Mouse (Mus musculus): ENCODE measurements around the gene Gm21973.

The Gm21973 gene

GRCm38 (mm10) chr15:10400415-10400814 lies 75.2 kb downstream of the Gm21973 start:
- DNase-seq: no peak

- DNase-seq: no peak
Observed at GRCm38 (mm10) chr15:10409842-10410241, 84.7 kb downstream of the Gm21973 start.

GRCm38 (mm10) chr15:10410881-10411280 lies 85.7 kb downstream of the Gm21973 start:
- DNase-seq: no peak

GRCm38 (mm10) chr15:10413656-10414055 lies 88.5 kb downstream of the Gm21973 start:
- no peak for DNase-seq

GRCm38 (mm10) chr15:10421138-10421784 lies 96.1 kb downstream of the Gm21973 start:
- no peak for DNase-seq

GRCm38 (mm10) chr15:10421785-10422144 lies 96.6 kb downstream of the Gm21973 start:
- DNase-seq: no peak

All from cerebellum, postnatal 25 days (tissue).